Mouse (Mus musculus): ENCODE measurements at regions not wholly inside any gene's neighbourhood (a gene's known extent, or its start where the extent isn't known, plus 50 kb on each side); places are given as distances from the start of the nearest gene placed in this dataset.

GRCm38 (mm10) chrX:41045156-41045555, 355.5 kb upstream of the Gria3 start:
- DNase-seq (ENCODE audit: low spot score in 2 of 2): peak in 1 of 2 experiments; percentile 2

- DNase-seq (ENCODE audit: low spot score in 2 of 2): peak in 1 of 2 experiments; percentile 10
These were observed 347.8 kb upstream of the Gria3 start for GRCm38 (mm10) chrX:41052861-41053260.

GRCm38 (mm10) chrX:41054619-41055018, 346.0 kb upstream of the Gria3 start:
- DNase-seq (ENCODE audit: low spot score in 2 of 2): no peak
